Comparison of ENCODE assay signal across 12 mouse cellular contexts in the genomic region with DNA sequence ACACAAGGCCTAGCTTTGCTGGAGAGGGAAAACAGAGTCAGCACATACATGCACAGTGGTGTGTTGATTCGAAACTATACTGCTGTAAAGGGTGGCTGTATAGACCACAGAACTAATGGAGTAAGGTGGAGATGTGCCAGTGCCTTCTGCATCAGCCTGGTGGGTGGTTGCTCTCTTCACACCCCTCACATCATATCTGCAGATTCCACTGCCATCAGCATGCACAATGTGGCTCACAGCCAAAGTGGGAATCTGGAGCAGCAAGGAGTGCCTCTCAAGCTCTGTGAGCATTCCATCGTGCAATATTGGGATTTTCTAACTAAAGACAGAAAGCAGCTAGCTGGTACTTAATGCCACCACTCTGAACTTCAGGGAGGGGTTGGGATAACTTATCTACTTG.
DNase-seq lines count a peak whose midpoint lies in the region; ATAC-seq and TF ChIP-seq lines count a peak whose summit lies in the region.
"Had no signal": no experiment of that assay in that cellular context is flagged by ENCODE, and none has a peak within 500 bp of the region (broad histone marks: within the 10 kb centered on the region; RNA-seq: fewer than 3 reads in every experiment).

No protein-coding gene starts in this region.

- H3K4me1 ChIP-seq in hindbrain, embryonic 15.5 days (replicated peaks) = no peaks in the 10 kb centered on the region
- H3K4me1 ChIP-seq in hindbrain, embryonic 12.5 days = no peaks in the 10 kb centered on the region
- H3K4me1 ChIP-seq in forebrain, postnatal 0 days (ENCODE audit: insufficient read depth) = no peaks in the 10 kb centered on the region
- H3K4me1 ChIP-seq: limb, embryonic 13.5 days had no signal

- H3K4me2 ChIP-seq in hindbrain, embryonic 15.5 days = no peak overlapping the region
- H3K4me2 ChIP-seq in hindbrain, embryonic 12.5 days (replicated peaks) = no peak overlapping the region
- no peak overlapping the region for H3K4me2 ChIP-seq in forebrain, postnatal 0 days (ENCODE audit: low read depth)
- H3K4me2 ChIP-seq: heart, embryonic 13.5 days; limb, embryonic 13.5 days had no signal

- peak; percentile 42; the same call in 1 of the 2 replicates for ATAC-seq in hindbrain, embryonic 15.5 days (ENCODE audit: low FRiP score, low read depth)
- no peak for ATAC-seq in hindbrain, embryonic 12.5 days (ENCODE audit: low FRiP score)
- peak; percentile 54; the same call in 1 of the 2 replicates for ATAC-seq in forebrain, postnatal 0 days
- no peak for ATAC-seq in CD4-positive, CD25-positive, alpha-beta regulatory T cell, adult 4 months

- H3K9me3 ChIP-seq in hindbrain, embryonic 15.5 days = no peaks in the 10 kb centered on the region
- H3K9me3 ChIP-seq in hindbrain, embryonic 12.5 days (replicated peaks) = no peaks in the 10 kb centered on the region
- no peaks in the 10 kb centered on the region for H3K9me3 ChIP-seq in forebrain, postnatal 0 days (ENCODE audit: low read length)
- H3K9me3 ChIP-seq: heart, embryonic 13.5 days; limb, embryonic 13.5 days had no signal

- no peaks in the 10 kb centered on the region for H3K27me3 ChIP-seq in hindbrain, embryonic 15.5 days
- no peaks in the 10 kb centered on the region for H3K27me3 ChIP-seq in hindbrain, embryonic 12.5 days
- no peaks in the 10 kb centered on the region for H3K27me3 ChIP-seq in forebrain, postnatal 0 days (ENCODE audit: insufficient read depth, low read length)
- H3K27me3 ChIP-seq: heart, embryonic 13.5 days; limb, embryonic 13.5 days had no signal

- H3K9ac ChIP-seq in hindbrain, embryonic 15.5 days = no peak overlapping the region
- no peak overlapping the region for H3K9ac ChIP-seq in hindbrain, embryonic 12.5 days
- no peak overlapping the region for H3K9ac ChIP-seq in forebrain, postnatal 0 days
- H3K9ac ChIP-seq: heart, embryonic 13.5 days; limb, embryonic 13.5 days had no signal

- no peak overlapping the region for H3K27ac ChIP-seq in hindbrain, embryonic 15.5 days (replicated peaks)
- H3K27ac ChIP-seq in hindbrain, embryonic 12.5 days = no peak overlapping the region
- H3K27ac ChIP-seq in forebrain, postnatal 0 days (ENCODE audit: low read depth, low read length) = no peak overlapping the region
- H3K27ac ChIP-seq: heart, embryonic 13.5 days; limb, embryonic 13.5 days; macrophage had no signal

- H3K4me3 ChIP-seq in hindbrain, embryonic 15.5 days = no peak overlapping the region
- H3K4me3 ChIP-seq in hindbrain, embryonic 12.5 days = no peak overlapping the region
- H3K4me3 ChIP-seq in forebrain, postnatal 0 days (ENCODE audit: low read depth, low read length) = no peak overlapping the region
- H3K4me3 ChIP-seq: heart, embryonic 13.5 days; limb, embryonic 13.5 days; myocyte had no signal

- DNase-seq in forebrain, postnatal 0 days = peak; percentile 48
- peak; percentile 36 to 49 for DNase-seq in layer of hippocampus, postnatal 10 days (ENCODE audit: low spot score in 2 of 2)
- DNase-seq in right cerebral cortex, postnatal 14 days = peak; percentile 70
- DNase-seq in heart, adult 8-10 months (ENCODE audit: low spot score) = no peak
- DNase-seq: kidney, adult 11 months had no signal

- 71% methylated on average over 2 of the region's 2 CpGs for WGBS in hindbrain, embryonic 15.5 days
- 78% methylated on average over 2 of the region's 2 CpGs for WGBS in hindbrain, embryonic 12.5 days
- 52% methylated on average over 2 of the region's 2 CpGs for WGBS in forebrain, postnatal 0 days

- TF ChIP-seq CTCF in forebrain, postnatal 0 days (IDR thresholded peaks at IDR 0.05; ENCODE audit: low read depth) = no peak

- no peaks in the 10 kb centered on the region for H3K36me3 ChIP-seq in hindbrain, embryonic 15.5 days
- no peaks in the 10 kb centered on the region for H3K36me3 ChIP-seq in hindbrain, embryonic 12.5 days
- no peaks in the 10 kb centered on the region for H3K36me3 ChIP-seq in forebrain, postnatal 0 days (ENCODE audit: insufficient read depth)
- H3K36me3 ChIP-seq: heart, embryonic 13.5 days; limb, embryonic 13.5 days had no signal

Comparison
In these comparisons a context has a peak if more than half of its experiments do, and no peak if none do; other contexts are left out.
1. ATAC-seq: peak in hindbrain, embryonic 15.5 days (single experiment) and forebrain, postnatal 0 days (single experiment); none in hindbrain, embryonic 12.5 days (single experiment) and CD4-positive, CD25-positive, alpha-beta regulatory T cell, adult 4 months (single experiment).